Mouse (Mus musculus) forebrain, embryonic 14.5 days (tissue): ENCODE measurements around the gene Taf5. TPM values are rescaled to one million over a fixed set of nuclear protein-coding genes. Genes with fewer than 3 reads are reported as not detected.
A peak's percentile ranks its signal among the peaks of the same experiment; 100 is the strongest.

Experiments used
- ATAC-seq: fragments of 200-750 bp; cut with Nextera tagmentation; 2 replicates; pipeline ENCODE4 v1.8.0; 2017; ENCODE audit warnings: mild to moderate bottlenecking, moderate library complexity
- DNase-seq: peaks from one replicate; pipeline ENCODE4 v3.0.0-alpha.2; 2015; ENCODE audit warnings: low spot score
- H3K27ac ChIP-seq: fragments of 300-500 bp; sonication (generic); 2 replicates; pipeline ENCODE4 v1.5.1; 2014; ENCODE audit warnings: low read depth, mild to moderate bottlenecking, control low read depth, low read length, moderate library complexity
- H3K27me3 ChIP-seq: fragments of 300-500 bp; sonication (generic); replicated peaks from 2 replicates; pipeline ENCODE4 v1.6.1; 2014; ENCODE audit warnings: low read length, control low read depth, mixed read lengths; ENCODE audit not compliant: control insufficient read depth, insufficient read depth
- H3K36me3 ChIP-seq: fragments of 300-500 bp; sonication (generic); 2 replicates; pipeline ENCODE4 v1.6.1; 2014; ENCODE audit warnings: low read length, control low read depth; ENCODE audit not compliant: control insufficient read depth, insufficient read depth
- H3K4me1 ChIP-seq: fragments of 300-500 bp; sonication (generic); 2 replicates; pipeline ENCODE4 v1.6.1; 2014; ENCODE audit warnings: antibody characterized with exemption, low read length, control low read depth; ENCODE audit not compliant: control insufficient read depth, insufficient read depth
- H3K4me2 ChIP-seq: fragments of 300-500 bp; sonication (generic); 2 replicates; pipeline ENCODE4 v1.6.1; 2014; ENCODE audit warnings: mild to moderate bottlenecking, control low read depth, low read length
- H3K4me3 ChIP-seq: fragments of 300-500 bp; sonication (generic); 2 replicates; pipeline ENCODE4 v1.5.1; 2014; ENCODE audit warnings: low read depth, low read length, control low read depth
- H3K9ac ChIP-seq: fragments of 300-500 bp; sonication (generic); 2 replicates; pipeline ENCODE4 v1.6.1; 2014; ENCODE audit warnings: mild to moderate bottlenecking, low read length, control low read depth, moderate library complexity
- H3K9me3 ChIP-seq: fragments of 300-500 bp; sonication (generic); replicated peaks from 2 replicates; pipeline ENCODE4 v1.6.1; 2016; ENCODE audit warnings: low read length, control low read depth, mixed read lengths; ENCODE audit not compliant: control insufficient read depth
- WGBS: fragments of 180-500 bp; shearing (Covaris S2); extraction: QIAGEN DNeasy Blood & Tissue Kit; methylation state at CpG from one replicate; pipeline ENCODE4 v1.1.7; 2014; 5-methylcytosine and 5-hydroxymethylcytosine counted together
- polyA plus RNA-seq: library from polyadenylated mRNA; unstranded; fragments of >200 nt; fragmentation: Nextera tagmentation; extraction: Ambion mirVana; gene quantifications from 2 replicates; pipeline ENCODE4 v1.2.1, GENCODE M21; 2014

Gene Taf5
- polyA plus RNA-seq, 1 experiment from 2014 or later = 10.2 TPM

GRCm38 (mm10) chr19:47090550-47091156 lies 23.1 kb downstream of the Taf5 start, which contains the start of the genes Usmg5 and Pdcd11:
Usmg5 (minus strand) TSS chr19:47090647.
Pdcd11 (plus strand) TSS chr19:47090768.
- H3K4me2 ChIP-seq = peak within 1 kb of the TSS; percentile 80

GRCm38 (mm10) chr19:47101080-47101479 lies 33.5 kb downstream of the Taf5 start:
- H3K4me2 ChIP-seq = no peak overlapping the region
- WGBS = 92% methylated on average over 5 of the region's 5 CpGs
- ATAC-seq (no peak), DNase-seq (no peak)
- no peaks in the 10 kb centered on the region for H3K27me3 ChIP-seq
- no peak overlapping the region for H3K4me3 ChIP-seq
- no peaks in the 10 kb centered on the region for H3K4me1 ChIP-seq
- H3K9ac ChIP-seq = no peak overlapping the region
- peaks cover 98% of the 10 kb centered on the region for H3K36me3 ChIP-seq
- no peak overlapping the region for H3K27ac ChIP-seq
- H3K9me3 ChIP-seq = no peaks in the 10 kb centered on the region

More at GRCm38 (mm10) chr19:47090550-47091156, 23.1 kb downstream of the Taf5 start, which contains the start of the genes Usmg5 and Pdcd11:
- ATAC-seq = peak; percentile 100
- peak; percentile 98 for DNase-seq
- Histone ChIP-seq H3K4me1 (peaks cover 13% of the 10 kb centered on the region), H3K27ac (peak within 1 kb of the TSS; percentile 63), H3K27me3 (no peaks in the 10 kb centered on the region), H3K9ac (peak within 1 kb of the TSS; percentile 83), H3K36me3 (peaks cover 35% of the 10 kb centered on the region), H3K9me3 (no peaks in the 10 kb centered on the region), H3K4me3 (peak within 1 kb of the TSS; percentile 75)
- WGBS = under 1% methylated on average over 56 of the region's 56 CpGs

- ATAC-seq = no peak
- H3K36me3 ChIP-seq = peaks cover 98% of the 10 kb centered on the region
- DNase-seq = no peak
- H3K27ac ChIP-seq = no peak overlapping the region
- H3K9ac ChIP-seq = no peak overlapping the region
- 96% methylated on average over 9 of the region's 9 CpGs for WGBS
- no peak overlapping the region for H3K4me2 ChIP-seq
- no peak overlapping the region for H3K4me3 ChIP-seq
- H3K4me1 ChIP-seq = no peaks in the 10 kb centered on the region
- H3K27me3 ChIP-seq = no peaks in the 10 kb centered on the region
- no peaks in the 10 kb centered on the region for H3K9me3 ChIP-seq
Measured at GRCm38 (mm10) chr19:47104641-47105271, 37.2 kb downstream of the Taf5 start.

- H3K9me3 ChIP-seq = no peaks in the 10 kb centered on the region
- WGBS = 88% methylated on average over 2 of the region's 2 CpGs
- H3K4me2 ChIP-seq = no peak overlapping the region
- no peak overlapping the region for H3K9ac ChIP-seq
- peaks cover 71% of the 10 kb centered on the region for H3K36me3 ChIP-seq
- no peaks in the 10 kb centered on the region for H3K4me1 ChIP-seq
- no peaks in the 10 kb centered on the region for H3K27me3 ChIP-seq
- no peak for DNase-seq
- H3K4me3 ChIP-seq = no peak overlapping the region
- ATAC-seq = no peak
- no peak overlapping the region for H3K27ac ChIP-seq
Measured at GRCm38 (mm10) chr19:47118634-47119033, 51.1 kb downstream of the Taf5 start.

- no peak overlapping the region for H3K4me3 ChIP-seq
- WGBS = 42% methylated on average over 4 of the region's 4 CpGs
- no peaks in the 10 kb centered on the region for H3K4me1 ChIP-seq
- no peak overlapping the region for H3K9ac ChIP-seq
- no peaks in the 10 kb centered on the region for H3K27me3 ChIP-seq
- H3K9me3 ChIP-seq = no peaks in the 10 kb centered on the region
- DNase-seq = peak; percentile 63
- H3K36me3 ChIP-seq = peaks cover 67% of the 10 kb centered on the region
- H3K27ac ChIP-seq = no peak overlapping the region
- no peak for ATAC-seq
- no peak overlapping the region for H3K4me2 ChIP-seq
Measured at GRCm38 (mm10) chr19:47121054-47121453, 53.5 kb downstream of the Taf5 start.

- ATAC-seq (no peak), DNase-seq (peak; percentile 48)
- 26% methylated on average over 2 of the region's 2 CpGs for WGBS
- Histone ChIP-seq H3K4me2 (no peak overlapping the region), H3K27ac (no peak overlapping the region), H3K36me3 (peaks cover 67% of the 10 kb centered on the region), H3K9ac (no peak overlapping the region), H3K4me1 (no peaks in the 10 kb centered on the region), H3K27me3 (no peaks in the 10 kb centered on the region), H3K9me3 (no peaks in the 10 kb centered on the region), H3K4me3 (no peak overlapping the region)
Measured at GRCm38 (mm10) chr19:47122802-47123201, 55.3 kb downstream of the Taf5 start.

- no peak overlapping the region for H3K9ac ChIP-seq
- peaks cover 90% of the 10 kb centered on the region for H3K36me3 ChIP-seq
- H3K27me3 ChIP-seq = no peaks in the 10 kb centered on the region
- H3K4me1 ChIP-seq = no peaks in the 10 kb centered on the region
- no peaks in the 10 kb centered on the region for H3K9me3 ChIP-seq
- no peak overlapping the region for H3K4me3 ChIP-seq
- WGBS = 98% methylated on average over 10 of the region's 10 CpGs
- H3K27ac ChIP-seq = no peak overlapping the region
- ATAC-seq (no peak), DNase-seq (no peak)
- H3K4me2 ChIP-seq = no peak overlapping the region
Measured at GRCm38 (mm10) chr19:47128164-47128563, 60.6 kb downstream of the Taf5 start.

- Histone ChIP-seq H3K36me3 (peaks cover 92% of the 10 kb centered on the region), H3K9me3 (no peaks in the 10 kb centered on the region), H3K4me2 (no peak overlapping the region), H3K27me3 (no peaks in the 10 kb centered on the region), H3K27ac (no peak overlapping the region), H3K4me1 (no peaks in the 10 kb centered on the region), H3K9ac (no peak overlapping the region), H3K4me3 (no peak overlapping the region)
- ATAC-seq (no peak), DNase-seq (no peak)
- WGBS = 92% methylated on average over 11 of the region's 11 CpGs
Measured at GRCm38 (mm10) chr19:47128835-47129234, 61.3 kb downstream of the Taf5 start.

GRCm38 (mm10) chr19:47130551-47131125 lies 63.1 kb downstream of the Taf5 start:
- H3K27me3 ChIP-seq = no peaks in the 10 kb centered on the region
- 96% methylated on average over 15 of the region's 15 CpGs for WGBS
- no peak overlapping the region for H3K27ac ChIP-seq
- no peak for DNase-seq
- H3K9ac ChIP-seq = no peak overlapping the region
- H3K9me3 ChIP-seq = no peaks in the 10 kb centered on the region
- no peak for ATAC-seq
- no peaks in the 10 kb centered on the region for H3K4me1 ChIP-seq
- peaks cover 74% of the 10 kb centered on the region for H3K36me3 ChIP-seq
- no peak overlapping the region for H3K4me3 ChIP-seq
- no peak overlapping the region for H3K4me2 ChIP-seq
